Mouse (Mus musculus): ENCODE measurements around the gene St6galnac6.

DNA sequence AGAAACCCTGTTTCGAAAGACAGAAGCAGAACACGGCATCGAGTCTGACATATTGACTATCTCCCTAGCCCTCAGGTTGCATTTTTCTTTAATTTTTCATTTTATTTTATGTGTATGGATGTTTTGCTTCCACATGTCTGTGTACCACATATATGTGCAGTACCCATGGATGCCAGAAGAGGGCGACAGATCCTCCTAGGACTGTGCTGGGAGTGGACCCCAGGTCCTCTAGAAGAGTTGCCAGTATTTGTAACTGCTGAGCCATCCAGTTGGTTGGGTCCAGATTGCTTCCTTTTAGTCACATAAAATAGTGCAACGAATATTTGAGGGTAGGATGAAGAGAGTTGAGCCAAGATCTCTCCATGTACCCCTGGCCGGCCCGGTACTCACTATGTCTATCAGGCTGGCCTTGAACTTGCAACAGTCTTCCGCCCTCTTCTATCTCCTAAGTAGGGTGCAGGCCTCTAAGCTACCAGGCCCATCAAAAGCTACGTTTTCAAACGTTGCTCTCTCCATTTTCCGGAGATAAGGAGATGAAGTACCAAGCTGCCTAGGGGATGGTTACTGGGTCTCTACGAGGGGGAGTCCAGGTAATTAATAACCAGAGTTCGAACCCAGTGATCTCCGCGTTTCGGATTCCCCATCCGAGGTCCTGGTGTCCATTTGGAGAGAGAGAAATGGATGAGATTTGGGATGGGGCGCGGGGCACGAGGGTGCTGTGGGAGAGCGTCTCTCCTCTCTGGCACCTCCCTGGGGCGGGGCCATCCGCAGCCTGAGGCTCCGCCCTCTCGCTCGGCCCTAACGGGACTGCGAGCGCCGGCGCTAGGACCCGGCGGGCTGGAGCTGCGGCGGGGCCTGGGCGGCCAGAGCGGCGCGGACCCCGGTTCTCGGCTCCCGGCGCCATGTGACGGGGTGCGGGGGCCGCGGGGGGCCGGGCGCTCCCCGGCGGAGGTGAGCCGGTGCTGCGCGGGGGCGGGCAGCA is 6.9 kb downstream of the St6galnac6 start:
- TF ChIP-seq POLR2A (IDR thresholded peaks at IDR 0.05; ENCODE audit: extremely low read depth, insufficient read depth, low read length) (0 out of 2 replicates have a peak, but pooled peaks have one; percentile 8), CTCF (IDR thresholded peaks at IDR 0.05; ENCODE audit: low read depth, low read length) (peak; percentile 58)

Measured in liver, adult 2 months (tissue).